Mouse (Mus musculus) thymus, postnatal 36 days (tissue): ENCODE results near the gene Rps3a1.
"Not testable (repeated sequence)": the region's sequence is repeated elsewhere in the genome, so short reads cannot be mapped to it uniquely, and the experiment has no call there.

ENCODE experiments used
- DNase-seq, 2 experiments: peaks; one replicate each; pipeline ENCODE4 v3.0.0; 2022; ENCODE audit warnings: mixed read lengths in 2 of 2

The Rps3a1 gene

DNA sequence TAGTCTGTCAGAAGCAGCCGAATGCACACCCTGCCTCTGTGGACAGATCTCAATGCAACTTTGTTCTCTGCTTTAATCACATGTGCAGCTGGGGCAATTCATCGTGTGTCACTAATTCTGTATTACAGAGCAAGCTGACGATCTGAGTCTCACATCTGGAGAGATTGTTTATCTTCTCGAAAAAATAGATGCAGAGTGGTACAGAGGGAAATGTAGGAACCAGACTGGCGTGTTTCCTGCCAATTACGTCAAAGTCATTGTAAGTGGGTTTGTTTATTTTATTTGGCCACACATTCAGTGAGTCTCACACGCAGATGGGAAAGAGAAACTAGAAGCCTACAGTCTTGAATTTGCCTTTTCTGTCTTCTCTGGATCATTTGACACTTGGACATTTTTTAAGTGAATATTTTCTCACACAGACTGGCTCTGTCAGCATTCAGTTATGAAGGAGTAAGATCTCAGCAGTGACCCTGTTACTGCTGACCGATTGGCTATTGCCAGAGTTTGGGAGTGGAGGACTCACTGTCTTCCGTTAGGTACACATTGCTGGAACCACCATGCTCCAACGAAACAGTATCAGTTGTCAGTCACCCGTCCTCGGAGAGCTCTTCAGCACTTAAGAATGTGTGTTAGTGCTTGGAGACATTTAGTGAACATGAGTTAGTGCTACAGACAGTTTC lies 27.7 kb downstream of the Rps3a1 start:
- no peak for DNase-seq

DNA sequence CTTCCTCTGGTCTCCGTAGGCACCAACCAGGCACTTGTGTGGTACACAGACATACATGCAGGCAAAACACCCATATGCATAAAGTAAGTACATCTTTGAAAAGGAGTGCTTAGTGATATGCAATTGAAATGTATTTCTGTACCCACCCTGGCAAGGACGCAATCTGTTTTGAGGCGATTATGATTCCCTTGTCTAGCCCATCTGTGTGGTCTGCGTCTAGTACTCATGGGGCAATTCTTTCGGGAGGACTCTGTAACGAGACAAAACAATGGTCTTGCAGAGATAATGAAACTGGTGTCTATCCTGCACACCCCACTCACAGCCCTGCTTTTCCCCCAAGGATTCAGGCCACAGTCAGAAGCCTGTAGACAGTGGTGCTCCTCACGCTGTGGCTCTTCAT lies 29.7 kb downstream of the Rps3a1 start:
- DNase-seq: no peak

DNA sequence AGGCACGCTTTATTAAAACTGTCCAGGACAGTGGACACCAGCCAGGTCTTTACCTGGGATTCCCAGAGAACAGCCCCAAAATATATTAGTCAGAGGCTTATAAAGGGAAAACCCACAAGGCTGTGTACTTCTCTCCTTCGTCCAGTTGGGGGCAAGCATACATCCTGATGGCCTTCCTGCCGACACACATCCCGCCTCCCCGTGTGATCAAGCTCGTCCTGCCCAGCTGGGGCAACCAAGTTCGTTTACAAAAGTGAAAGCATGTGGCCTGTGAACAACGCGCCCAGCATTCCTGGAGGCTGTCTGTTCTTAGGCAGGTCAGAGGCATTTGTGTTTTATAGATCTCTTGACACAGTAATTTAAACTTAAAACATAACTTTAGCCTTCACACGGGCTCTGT lies 32.4 kb downstream of the Rps3a1 start:
- peak; percentile 14 to 37 for DNase-seq

DNA sequence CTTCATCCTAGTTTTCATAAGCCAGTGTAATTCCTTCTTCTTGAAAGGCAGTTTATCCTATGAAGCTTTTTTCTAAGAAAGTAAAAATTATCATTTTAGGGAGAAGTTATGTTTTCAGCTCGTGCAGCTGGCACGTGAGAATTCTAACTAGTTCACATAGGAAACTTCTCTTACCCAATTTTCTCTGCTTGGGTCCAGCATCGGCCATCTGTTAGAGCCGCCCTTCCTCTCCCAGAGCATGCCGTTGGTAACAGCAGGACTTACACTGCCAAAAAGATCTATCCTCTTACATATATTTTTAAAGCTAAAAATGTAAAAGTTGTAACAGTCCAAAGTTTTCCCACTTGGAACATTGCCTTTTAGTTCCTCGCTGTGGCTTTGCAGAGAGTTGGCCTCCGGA lies 33.4 kb downstream of the Rps3a1 start:
- no peak for DNase-seq

DNA sequence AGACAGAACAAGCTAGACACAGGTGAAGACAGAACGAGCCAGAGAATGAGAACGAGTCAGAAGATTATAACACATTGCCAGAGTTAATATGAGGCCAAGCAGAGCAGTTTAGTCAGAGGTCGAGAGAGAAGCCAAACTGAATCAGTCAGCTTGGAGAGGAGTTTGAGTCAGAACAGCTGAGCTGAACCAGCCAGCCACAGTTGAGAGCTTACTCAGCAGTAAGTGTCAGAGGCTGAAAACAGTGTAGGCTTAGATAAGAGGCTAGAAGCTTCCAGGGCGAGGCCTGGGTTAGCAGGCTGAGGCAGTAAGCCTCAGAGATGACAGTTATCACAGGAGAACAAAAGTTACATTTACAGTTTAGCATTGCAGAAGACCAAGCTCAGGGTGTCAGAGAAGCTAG lies 33.9 kb downstream of the Rps3a1 start:
- no peak for DNase-seq

DNA sequence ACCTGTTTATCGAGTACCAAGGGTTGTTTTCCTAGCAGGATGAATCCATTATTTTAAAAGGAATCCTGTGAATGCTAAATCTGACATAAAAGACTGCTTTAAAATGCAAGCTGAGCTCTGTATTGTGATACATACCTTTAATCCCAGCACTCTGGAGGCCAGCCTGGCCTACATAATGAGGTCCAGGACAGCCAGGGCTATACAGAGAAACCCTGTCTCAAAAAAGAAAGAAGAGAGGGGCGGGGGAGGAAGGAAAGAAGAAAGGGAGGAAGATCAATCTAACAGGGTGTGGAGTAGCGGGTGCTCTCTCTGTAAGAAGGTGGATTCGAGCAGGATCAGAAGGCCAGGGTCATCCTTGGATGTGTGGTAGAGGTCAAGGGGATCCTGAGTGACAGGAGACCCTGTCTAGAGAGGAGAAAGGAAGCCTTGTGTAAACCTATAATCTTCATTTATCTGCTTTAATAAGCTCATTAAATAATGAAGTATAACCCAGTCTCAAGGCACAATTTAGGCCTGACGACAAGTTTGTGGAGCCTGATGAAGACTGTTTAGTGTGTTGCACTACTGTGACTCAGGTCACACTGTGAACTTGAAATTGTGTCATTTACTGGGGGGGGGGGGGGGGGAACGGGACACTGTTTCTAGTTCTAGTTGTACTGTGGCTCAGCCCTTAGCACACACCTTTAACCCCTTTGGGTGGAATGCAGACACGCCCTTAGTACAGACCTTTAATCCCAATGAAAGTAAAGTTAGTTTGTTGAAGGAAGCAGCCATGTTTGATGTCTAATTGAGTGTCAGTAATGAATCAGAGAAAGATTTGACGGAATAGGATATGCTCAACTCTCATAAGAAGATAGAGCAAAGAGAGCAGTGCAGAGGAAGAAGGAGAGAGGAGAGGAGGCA lies 34.6 kb downstream of the Rps3a1 start:
- no peak for DNase-seq

DNA sequence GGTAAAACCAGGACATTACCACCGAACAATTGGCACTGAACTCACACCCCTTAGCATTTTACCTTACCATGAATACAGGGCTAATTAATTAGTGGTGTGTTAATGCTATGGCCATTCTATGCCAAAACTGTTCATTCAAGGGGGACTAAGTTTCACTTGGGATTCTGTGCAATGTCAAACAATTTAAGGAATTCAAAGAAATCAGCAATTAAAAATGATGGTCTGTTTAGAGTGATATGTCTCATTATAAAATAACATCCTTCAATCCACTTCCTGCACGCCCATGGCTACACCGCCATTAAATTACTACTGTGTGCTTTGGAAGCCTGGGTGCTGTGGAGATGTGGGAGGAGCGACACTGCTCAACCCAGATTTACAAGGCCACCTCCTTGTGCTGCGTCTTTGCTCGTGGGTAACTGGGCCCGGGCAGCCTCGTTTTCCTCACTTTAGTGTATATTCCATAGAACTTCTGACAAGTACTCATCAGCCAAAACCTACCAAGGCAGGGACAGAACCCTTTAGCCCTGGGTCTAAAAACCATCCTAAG lies 36.3 kb downstream of the Rps3a1 start:
- no peak for DNase-seq

DNA sequence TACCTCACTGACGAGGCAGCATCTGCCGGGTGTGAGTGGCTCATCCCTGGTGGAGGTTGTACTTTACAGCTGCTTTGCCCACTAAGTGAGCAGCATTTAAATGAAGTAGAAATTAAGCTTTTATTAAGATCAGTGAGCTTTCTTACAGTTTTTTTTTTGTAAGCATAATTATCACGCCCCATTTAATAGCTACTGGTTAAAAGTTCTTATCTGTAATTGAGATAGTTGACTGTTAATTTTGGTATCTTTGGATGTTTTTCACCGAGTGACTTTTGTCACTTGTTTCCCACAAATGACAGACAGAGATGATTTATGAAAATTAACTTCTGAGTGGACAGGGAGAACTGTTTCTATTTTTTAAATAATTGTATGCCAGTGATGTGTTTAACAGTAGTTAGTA lies 37.6 kb downstream of the Rps3a1 start:
- no peak for DNase-seq

DNA sequence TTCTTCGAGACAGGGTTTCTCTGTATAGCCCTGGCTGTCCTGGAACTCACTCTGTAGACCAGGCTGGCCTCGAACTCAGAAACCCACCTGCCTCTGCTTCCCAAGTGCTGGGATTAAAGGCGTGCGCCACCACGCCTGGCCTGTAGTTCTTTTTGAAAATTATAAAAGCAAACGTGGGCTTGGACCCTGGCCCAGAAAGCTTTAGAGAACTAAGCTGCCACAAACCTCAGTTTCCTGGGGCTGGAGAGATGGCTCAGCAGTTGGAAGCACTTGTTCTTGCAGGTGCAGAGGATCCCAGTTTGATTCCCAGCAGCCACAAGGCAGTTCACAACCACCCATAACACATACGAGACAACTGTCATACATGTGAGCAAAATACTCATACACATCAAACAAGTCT lies 38.1 kb downstream of the Rps3a1 start:
- DNase-seq: not testable (repeated sequence)

DNA sequence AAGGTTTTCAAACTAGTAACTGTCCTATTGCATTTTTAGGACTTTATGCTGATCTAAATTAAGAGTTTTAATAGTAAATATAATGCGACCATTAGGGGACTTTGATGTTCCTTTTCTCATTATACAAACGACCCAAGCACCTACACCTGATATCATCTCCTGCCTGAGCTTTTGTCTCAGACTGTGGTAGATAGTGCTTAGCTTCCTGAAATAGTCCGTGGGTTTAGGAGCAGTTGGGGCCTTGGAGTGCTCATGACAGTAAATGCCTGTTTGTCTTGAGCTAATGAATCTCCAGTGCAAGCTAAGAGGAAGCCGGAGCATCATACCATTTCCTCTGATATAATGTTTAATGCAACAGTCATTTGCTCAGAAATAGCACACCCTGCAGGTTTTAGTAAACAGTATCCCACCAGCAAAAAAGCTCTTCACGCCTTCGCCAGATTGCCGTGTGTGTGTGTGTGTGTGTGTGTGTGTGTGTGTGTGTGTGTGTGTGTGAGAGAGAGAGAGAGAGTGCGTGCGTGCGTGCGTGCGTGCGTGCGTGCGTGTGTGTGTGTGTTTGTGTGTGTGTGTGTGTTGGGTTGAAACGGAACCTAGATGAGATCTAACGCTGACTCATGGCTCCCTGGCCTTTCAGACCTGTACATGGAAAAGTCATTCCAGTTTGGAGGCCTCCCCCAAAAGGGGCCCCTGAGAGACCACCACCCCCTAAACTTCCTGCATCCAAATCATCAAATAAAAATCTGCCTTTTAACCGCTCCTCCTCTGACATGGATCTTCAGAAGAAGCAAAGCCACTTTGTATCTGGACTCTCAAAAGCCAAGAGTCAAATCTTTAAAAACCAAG lies 38.8 kb downstream of the Rps3a1 start:
- DNase-seq: peak; percentile 3 to 12

DNA sequence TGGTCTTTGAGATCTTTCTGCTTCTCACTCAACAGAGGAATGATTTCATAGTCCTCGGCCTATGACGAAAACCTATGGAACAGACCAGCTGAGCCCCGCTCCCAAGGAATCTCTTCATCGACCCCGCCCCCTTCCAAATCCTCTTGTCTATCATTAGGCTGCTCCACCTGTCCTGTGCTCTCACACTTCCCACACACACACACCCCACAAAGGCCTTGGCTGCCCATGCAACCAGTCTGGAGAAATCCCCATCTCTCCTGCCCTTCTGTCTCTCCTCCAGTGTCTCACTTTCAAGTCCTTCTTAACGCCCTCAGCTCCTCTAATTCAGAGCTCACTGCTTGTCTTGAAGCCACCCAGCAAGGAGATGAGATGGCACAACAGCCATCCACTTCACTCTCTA lies 40.5 kb downstream of the Rps3a1 start:
- no peak for DNase-seq

DNA sequence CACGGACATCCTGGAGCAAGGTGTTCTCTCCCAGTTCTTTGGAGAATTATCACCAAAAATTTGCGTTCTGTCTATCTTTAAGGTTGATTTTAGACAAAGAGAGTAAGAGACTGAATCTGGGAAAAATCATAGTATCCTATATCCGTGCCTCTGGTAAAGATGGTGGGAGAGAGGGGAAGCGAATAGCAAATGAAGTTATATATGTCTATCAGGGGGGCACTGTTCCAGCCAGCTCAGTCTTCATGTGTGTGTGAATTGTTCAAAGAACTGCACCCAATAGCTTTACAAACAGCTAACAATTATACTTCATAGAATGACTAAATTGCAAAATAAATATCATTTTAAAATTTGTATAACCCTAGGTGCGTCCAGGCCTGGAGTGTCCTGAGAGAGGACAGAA lies 48.6 kb downstream of the Rps3a1 start:
- no peak for DNase-seq

DNA sequence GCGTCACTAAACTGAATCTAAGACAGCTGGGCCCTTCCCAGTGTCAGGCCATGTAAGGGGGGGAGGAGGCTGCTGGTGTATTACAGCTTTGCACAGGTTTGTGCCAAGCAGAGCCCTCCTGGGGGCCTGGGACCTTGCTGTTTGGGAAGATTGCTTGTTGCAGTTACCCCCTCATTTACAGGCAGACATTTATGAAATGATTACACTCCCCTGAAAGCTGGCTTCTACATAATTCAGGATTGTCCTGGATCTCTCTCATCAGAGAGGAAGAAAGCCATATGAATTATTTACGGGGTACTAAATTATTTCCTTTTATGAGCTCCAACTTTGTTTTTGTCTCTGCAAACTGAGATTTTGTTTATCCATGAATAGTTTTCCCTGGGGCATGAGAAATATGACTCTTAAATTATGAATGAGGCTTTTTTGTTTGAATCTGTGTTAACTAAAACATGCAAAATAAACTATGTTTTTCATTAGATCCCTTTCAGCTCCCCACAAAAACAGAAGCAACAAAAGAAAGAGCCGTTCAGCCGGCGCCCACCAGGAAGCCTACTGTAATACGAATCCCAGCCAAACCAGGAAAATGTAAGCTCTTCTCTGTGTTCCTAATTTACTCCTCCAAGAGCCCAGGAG lies 49.2 kb downstream of the Rps3a1 start:
- DNase-seq: no peak
